Mouse (Mus musculus) megakaryocyte, embryonic 14.5 days (primary cell): Measurements from ENCODE around the gene Blzf1.

ENCODE experiments used
- FLI1 ChIP-seq: IDR thresholded peaks from 2 replicates; pipeline ENCODE4 v1.6.1; 2012; ENCODE audit warnings: low read length, inconsistent platforms, mixed read lengths
- GATA1 ChIP-seq: IDR thresholded peaks from 3 replicates; pipeline ENCODE4 v1.6.1; 2012; ENCODE audit warnings: mixed read lengths, low read length, inconsistent platforms, borderline replicate concordance

DNA sequence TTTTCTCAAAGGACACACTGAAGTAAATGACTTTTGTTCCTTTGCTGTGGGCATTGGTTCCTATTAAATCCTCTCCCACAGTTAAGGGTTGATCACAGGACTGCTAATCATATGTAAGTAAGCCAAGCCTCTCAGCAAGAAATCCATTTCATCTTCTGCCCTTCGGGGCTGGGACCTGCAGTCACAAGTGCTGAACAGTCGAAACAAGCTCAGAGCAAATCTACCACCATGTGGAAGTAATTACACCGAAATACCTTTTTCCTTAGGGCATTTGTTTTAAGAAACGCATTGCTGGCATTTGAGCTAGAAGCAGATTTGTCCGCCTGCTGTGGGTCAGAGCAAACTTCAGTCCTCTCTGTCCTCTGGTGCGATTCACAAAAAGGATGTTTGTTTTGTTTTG lies 33.6 kb downstream of the Blzf1 start:
- TF ChIP-seq GATA1: no peak
- TF ChIP-seq FLI1: no peak
